Mouse (Mus musculus) left cerebral cortex, postnatal 36 days (tissue): ENCODE data around the gene Dph5. TPM values are rescaled to one million over a fixed set of nuclear protein-coding genes. Genes with fewer than 3 reads are reported as not detected.

Experiments used
- DNase-seq, 2 experiments: peaks; one replicate each; pipeline ENCODE4 v3.0.0; 2021 to 2022; ENCODE audit warnings: low spot score in 2 of 2, mixed read lengths in 1 of 2
- intact Hi-C: fragments of 180-260 bp; cut with DNase I; formaldehyde crosslinking; loops from one replicate; pipeline ENCODE4 v1.15.1; 2025
- total RNA-seq, 2 experiments: library from RNA; stranded (reverse); gene quantifications; 2 replicates each; pipeline ENCODE4 v1.2.3; 2021

Gene Dph5
- total RNA-seq, 2 experiments from 2014 or later: 11.7 to 15.1 TPM

- no peak for DNase-seq
- intact Hi-C loops: no loop called here
These were observed 58.6 kb downstream of the Dph5 start for GRCm38 (mm10) chr3:115946272-115946671.

DNA sequence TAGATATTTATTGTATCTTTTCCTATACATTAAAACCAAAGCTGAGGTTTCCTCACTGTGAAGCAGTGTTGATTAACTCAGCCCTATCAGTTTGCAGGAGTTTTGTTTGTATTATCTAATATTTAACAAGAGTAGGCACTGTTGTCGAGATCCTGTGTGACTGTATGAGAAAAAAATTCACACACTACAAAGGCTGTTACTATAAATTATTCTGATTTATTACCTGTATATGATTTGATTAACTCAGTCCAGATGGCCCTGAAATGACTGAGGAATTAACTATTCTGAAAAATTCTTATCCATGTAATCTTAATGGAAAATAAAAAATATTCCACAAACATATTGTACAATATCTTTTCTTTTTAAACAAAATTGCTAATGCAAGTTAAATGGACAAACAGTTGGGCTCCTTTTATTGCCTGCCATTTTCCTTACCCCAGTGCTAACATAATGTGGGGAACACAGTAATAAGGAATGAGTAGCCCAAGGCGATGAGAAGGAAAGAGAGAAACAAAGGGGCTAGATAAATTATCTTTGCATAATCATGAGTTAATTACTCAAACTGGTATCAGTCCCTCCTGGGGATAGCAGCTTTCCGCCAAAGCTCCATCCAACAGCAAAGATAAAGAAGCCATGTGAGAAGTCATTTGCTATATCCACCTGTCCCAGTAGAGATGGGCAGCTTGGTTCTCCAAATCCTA, 61.7 kb downstream of the Dph5 start:
- intact Hi-C loops: no loop called here
- no peak for DNase-seq

DNA sequence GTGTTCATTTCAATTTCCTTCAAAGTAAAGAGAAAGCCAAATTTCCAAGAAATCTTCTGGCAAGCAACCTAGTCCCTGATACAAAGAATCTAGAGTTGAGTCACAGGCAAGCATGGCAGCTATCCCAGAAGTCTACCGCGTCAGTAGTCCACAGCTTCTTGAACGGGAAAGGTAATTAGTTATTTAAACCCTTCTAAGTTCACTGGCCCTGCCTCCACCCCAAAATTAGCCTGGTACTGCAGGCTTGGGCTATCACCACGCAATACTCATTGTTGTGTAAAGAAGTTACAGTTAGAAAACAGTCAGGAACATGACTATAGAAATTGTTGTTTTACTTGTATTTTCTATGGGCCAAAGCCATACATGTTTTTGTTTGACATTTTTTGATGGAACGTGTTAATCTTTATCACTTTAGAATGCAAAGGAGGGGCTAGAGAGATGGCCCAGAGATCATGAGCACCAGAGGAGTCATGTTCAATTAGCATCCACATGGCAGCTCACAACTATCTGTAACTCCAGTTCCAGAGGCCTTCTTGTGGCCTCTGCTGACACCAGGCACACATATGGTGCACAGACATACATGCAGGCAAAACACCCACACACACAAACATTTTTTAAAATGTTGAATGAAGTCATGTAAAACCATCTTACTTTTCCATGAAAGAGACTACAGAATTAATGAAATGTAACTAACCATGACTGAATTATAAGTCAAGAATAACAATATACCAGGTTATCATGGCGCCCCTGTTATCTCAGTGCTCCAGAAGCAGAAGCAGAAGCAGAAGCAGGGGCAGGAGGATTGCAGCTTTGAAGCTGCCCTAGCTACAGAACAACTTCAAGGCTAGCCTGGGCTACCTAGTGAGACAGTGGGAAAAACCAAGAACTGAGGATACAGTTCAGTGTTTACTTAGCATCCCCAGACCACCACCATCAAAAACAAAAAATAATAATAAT, 62.6 kb downstream of the Dph5 start:
- intact Hi-C loops: no loop called here
- DNase-seq: peak; percentile 28 to 35

GRCm38 (mm10) chr3:115951221-115951620, 63.6 kb downstream of the Dph5 start:
- DNase-seq: no peak
- intact Hi-C loops: no loop called here

DNA sequence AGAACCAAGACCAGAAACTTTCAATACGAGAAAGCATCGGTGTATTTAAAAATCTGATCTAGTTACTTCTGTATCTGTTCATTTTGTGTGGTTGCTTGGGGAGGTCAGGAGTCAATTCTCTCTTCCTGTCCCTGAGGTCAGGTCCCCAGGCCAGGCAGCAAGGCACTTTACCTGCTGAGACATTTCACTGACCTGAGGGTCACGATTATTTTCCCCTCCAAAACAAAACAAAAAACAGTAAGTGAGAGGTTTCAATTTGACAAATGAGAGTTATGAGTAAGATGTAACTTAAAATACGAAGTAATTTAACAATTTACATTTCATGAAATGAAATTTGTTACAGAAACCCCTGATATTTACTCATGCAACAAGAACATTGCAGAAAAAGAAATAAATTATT, 64.7 kb downstream of the Dph5 start:
- no peak for DNase-seq
- intact Hi-C loops: no loop called here

GRCm38 (mm10) chr3:115953088-115953487, 65.5 kb downstream of the Dph5 start:
- intact Hi-C loops: no loop called here
- DNase-seq: no peak

DNA sequence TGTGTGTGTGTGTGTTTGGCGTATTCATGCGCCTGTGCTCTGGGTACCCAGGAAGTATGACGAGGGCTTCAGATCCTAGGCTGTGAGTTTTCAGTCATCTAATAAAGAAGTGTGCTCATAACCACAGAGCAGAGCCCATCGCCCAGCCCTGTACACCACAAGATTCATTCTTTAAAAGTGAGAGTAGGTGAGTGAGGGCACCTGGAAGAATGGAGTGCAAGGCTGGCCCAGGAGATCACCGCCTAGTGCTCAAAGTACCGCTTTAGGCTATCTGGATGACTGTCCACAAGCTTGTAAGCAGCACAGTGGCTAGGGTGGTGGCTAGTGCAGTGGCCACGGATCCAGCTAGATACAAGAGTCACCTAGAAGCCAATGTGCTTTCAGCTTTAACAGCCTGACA, 69.6 kb downstream of the Dph5 start:
- intact Hi-C loops: no loop called here
- no peak for DNase-seq

GRCm38 (mm10) chr3:115961311-115962027, 73.8 kb downstream of the Dph5 start:
- intact Hi-C loops: no loop called here
- DNase-seq: no peak

GRCm38 (mm10) chr3:115962028-115962415, 74.4 kb downstream of the Dph5 start:
- intact Hi-C loops: no loop called here
- DNase-seq: no peak

- DNase-seq: no peak
- intact Hi-C loops: no loop called here
These were observed 76.0 kb downstream of the Dph5 start for GRCm38 (mm10) chr3:115963597-115963996.

GRCm38 (mm10) chr3:115964071-115964470, 76.4 kb downstream of the Dph5 start:
- DNase-seq: no peak
- intact Hi-C loops: no loop called here

DNA sequence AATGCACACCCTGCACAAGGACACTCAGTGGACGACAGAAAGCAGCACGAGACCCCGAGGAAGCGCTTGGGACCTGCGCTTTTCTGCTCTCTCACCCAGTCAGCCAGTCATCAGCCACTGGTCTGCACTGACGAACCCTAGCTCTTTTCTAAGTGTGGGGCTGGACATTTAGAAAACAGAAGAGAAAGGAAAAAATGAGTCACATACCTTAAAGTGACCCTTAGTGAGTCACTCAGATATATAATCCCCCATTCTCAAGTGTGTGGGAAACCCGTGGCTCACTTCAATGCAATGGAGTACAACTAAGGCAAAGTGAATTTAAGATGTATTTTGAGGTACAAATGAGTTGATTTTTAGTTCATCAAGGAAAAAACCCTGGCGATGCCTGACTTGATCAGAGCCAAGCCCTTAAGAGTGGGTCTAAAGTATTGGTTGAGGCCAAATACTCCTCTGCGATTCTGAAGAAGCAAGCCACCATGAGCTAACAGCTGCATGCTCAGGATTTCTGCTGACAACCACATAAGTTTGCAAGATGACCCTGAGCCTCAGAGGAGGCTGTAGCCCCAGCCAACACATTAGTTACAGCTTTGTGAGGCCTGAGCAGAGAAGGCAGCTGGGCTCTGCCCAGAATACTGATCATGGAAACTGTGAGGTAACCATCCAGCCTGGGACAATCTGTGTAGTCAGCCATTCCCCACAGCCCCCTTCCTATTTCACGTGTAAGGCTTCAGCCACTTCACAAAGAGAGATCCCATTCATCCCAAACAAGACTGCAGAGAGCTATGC, 81.3 kb downstream of the Dph5 start:
- DNase-seq: no peak
- intact Hi-C loops: no loop called here

- intact Hi-C loops: no loop called here
- no peak for DNase-seq
These were observed 83.6 kb downstream of the Dph5 start for GRCm38 (mm10) chr3:115971045-115971785.

GRCm38 (mm10) chr3:115971891-115972646, 84.4 kb downstream of the Dph5 start:
- no peak for DNase-seq
- intact Hi-C loops: no loop called here

- intact Hi-C loops: no loop called here
These were observed 86.6 kb downstream of the Dph5 start for GRCm38 (mm10) chr3:115974228-115974627.

DNA sequence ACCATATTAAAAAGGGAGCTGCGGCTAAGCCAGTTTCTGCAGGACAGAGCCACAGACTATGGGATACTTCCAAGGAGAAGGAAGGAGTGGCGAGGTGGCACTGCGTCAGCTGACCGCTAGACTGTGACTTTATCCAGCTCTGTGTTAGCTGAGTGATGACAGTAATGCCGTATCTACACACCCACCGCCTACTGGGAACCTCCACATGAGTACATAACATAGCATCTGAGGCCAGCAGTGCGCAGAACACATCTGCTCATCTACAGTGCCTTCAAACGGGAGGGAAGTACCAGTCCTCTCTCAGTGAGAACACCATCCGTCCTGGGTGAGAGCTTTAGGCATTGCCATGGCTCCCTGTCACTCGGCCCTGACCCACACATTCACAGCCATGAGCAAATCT, 87.4 kb downstream of the Dph5 start:
- intact Hi-C loops: no loop called here
- no peak for DNase-seq

More at GRCm38 (mm10) chr3:115974228-115974627, 86.6 kb downstream of the Dph5 start:
- DNase-seq: no peak

- intact Hi-C loops: loop anchor here (1.0 kb wide), 1 partner anchor 318 kb away; no protein-coding TSS in a partner anchor
- no peak for DNase-seq
These were observed 91.4 kb downstream of the Dph5 start for GRCm38 (mm10) chr3:115979000-115979399.

GRCm38 (mm10) chr3:115983217-115983616, 95.6 kb downstream of the Dph5 start:
- intact Hi-C loops: loop anchor here (5.0 kb wide), 1 partner anchor 271 kb away; no protein-coding TSS in a partner anchor
- DNase-seq: peak in 1 of 2 experiments; percentile 12
